Mouse (Mus musculus): ENCODE measurements around the gene H2al1g.
"Not testable (repeated sequence)": the region's sequence is repeated elsewhere in the genome, so short reads cannot be mapped to it uniquely, and the experiment has no call there.

DNA sequence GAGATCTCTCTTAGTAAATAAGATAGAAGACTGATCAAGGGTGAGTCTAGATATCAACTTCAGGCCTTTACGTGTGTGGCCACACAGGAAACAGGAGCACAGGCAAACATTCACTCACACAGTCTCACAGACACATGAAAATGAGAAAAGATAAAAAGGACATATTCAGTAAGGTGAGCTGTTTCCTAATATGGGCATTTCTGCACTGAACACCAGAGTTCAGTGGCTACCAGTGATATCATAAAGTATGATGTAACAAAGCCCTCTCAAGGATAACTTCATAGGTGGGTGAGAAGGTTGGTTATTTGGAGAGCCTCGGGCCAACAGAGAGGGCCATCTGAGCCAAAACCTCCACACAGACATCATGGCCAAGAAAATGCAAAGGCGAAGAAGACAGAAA is 19.1 kb upstream of the H2al1g start, which contains the start of gene H2al1a:
- not testable (repeated sequence) for TF ChIP-seq CTCF (IDR thresholded peaks at IDR 0.05; ENCODE audit: low read depth, low read length); POLR2A (IDR thresholded peaks at IDR 0.05; ENCODE audit: borderline replicate concordance, low read depth, low read length)

Data from bone marrow macrophage, adult 2 months (primary cell).